In the genomic region with DNA sequence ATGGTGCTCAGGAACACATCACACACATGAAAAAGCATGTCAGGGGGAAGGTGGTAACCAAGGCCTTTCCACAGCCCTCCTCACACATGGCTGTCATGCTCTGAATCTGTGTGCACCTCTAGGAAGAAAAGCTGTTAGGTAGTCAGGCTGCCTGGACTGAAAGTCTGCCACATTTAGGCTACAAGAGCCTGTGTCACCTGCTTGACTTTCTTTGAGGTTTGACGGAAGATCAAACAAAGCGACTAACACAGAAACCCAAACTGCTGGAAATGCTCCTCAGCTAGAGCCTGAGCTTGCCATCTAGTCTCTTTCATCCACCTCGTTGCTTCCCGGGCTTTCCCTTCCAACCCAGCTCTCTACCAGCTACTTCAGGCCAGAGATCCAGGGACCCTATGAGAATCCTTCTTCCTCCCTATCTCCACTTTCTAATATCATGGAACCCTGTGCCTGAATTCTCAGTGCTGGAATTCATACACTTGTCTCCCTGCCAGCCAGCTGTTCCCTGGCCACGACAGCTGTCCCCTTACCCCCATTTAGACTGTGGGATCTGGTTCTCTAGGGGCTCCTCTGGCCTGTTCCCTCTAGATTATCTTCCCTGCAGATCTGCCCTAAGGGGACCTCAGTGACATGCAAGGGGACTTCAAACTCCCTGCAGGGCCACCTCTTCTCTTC, we compare ENCODE assay signal across 15 mouse cellular contexts. TPM values are rescaled to one million over a fixed set of nuclear protein-coding genes. Genes with fewer than 3 reads are reported as not detected.
DNase-seq lines count a peak whose midpoint lies in the region; ATAC-seq and TF ChIP-seq lines count a peak whose summit lies in the region.
"Had no signal": no experiment of that assay in that cellular context is flagged by ENCODE, and none has a peak within 500 bp of the region (broad histone marks: within the 10 kb centered on the region; RNA-seq: fewer than 3 reads in every experiment).

No protein-coding gene starts in this region.

- H3K4me3 ChIP-seq in forebrain, postnatal 0 days (ENCODE audit: low read depth, low read length), result no peak overlapping the region
- H3K4me3 ChIP-seq in forebrain, embryonic 15.5 days, result no peak overlapping the region
- H3K4me3 ChIP-seq: embryonic facial prominence, embryonic 12.5 days; gastrocnemius, adult 2 months; heart, embryonic 15.5 days; hindbrain, embryonic 15.5 days; intestine, embryonic 15.5 days; kidney, embryonic 15.5 days; midbrain, embryonic 15.5 days had no signal

- no peak for TF ChIP-seq CTCF in forebrain, postnatal 0 days (IDR thresholded peaks at IDR 0.05; ENCODE audit: low read depth)

- H3K27me3 ChIP-seq in forebrain, postnatal 0 days (ENCODE audit: insufficient read depth, low read length), result no peaks in the 10 kb centered on the region
- no peaks in the 10 kb centered on the region for H3K27me3 ChIP-seq in forebrain, embryonic 15.5 days
- H3K27me3 ChIP-seq: embryonic facial prominence, embryonic 12.5 days; heart, embryonic 15.5 days; hindbrain, embryonic 15.5 days; intestine, embryonic 15.5 days; kidney, embryonic 15.5 days; midbrain, embryonic 15.5 days had no signal

- peaks cover 14% of the 10 kb centered on the region; the same call in 1 of the 2 replicates for H3K36me3 ChIP-seq in forebrain, postnatal 0 days (ENCODE audit: insufficient read depth)
- 0 out of 2 replicates have a peak, but pooled peaks cover 3% of the 10 kb centered on the region for H3K36me3 ChIP-seq in forebrain, embryonic 15.5 days
- H3K36me3 ChIP-seq: embryonic facial prominence, embryonic 12.5 days; heart, embryonic 15.5 days; intestine, embryonic 15.5 days had no signal

- H3K4me2 ChIP-seq in forebrain, postnatal 0 days (ENCODE audit: low read depth), result no peak overlapping the region
- no peak overlapping the region for H3K4me2 ChIP-seq in forebrain, embryonic 15.5 days (replicated peaks)
- H3K4me2 ChIP-seq: embryonic facial prominence, embryonic 12.5 days; heart, embryonic 15.5 days; hindbrain, embryonic 15.5 days; intestine, embryonic 15.5 days; kidney, embryonic 15.5 days; midbrain, embryonic 15.5 days had no signal

- no peak for DNase-seq in forebrain, postnatal 0 days
- peak; percentile 60 for DNase-seq in naive thymus-derived CD4-positive, alpha-beta T cell, adult 2 months (ENCODE audit: low read depth)
- DNase-seq in thymus, postnatal 36 days, result peak; percentile 24 to 37
- DNase-seq in yolk sac, embryonic 10.5 days (ENCODE audit: low spot score), result no peak
- no peak for DNase-seq in right cerebral cortex, postnatal 25 days

- ATAC-seq in forebrain, postnatal 0 days, result no peak
- no peak for ATAC-seq in forebrain, embryonic 15.5 days (replicated peaks)
- peak; percentile 17 for ATAC-seq in CD4-positive, CD25-positive, alpha-beta regulatory T cell, adult 4 months
- ATAC-seq: intestine, embryonic 15.5 days; midbrain, embryonic 15.5 days had no signal

- H3K9me3 ChIP-seq in forebrain, postnatal 0 days (ENCODE audit: low read length), result no peaks in the 10 kb centered on the region
- no peaks in the 10 kb centered on the region for H3K9me3 ChIP-seq in forebrain, embryonic 15.5 days
- H3K9me3 ChIP-seq: embryonic facial prominence, embryonic 12.5 days; heart, embryonic 15.5 days; hindbrain, embryonic 15.5 days; intestine, embryonic 15.5 days; kidney, embryonic 15.5 days; midbrain, embryonic 15.5 days had no signal

- no peaks in the 10 kb centered on the region for H3K4me1 ChIP-seq in forebrain, postnatal 0 days (ENCODE audit: insufficient read depth)
- peaks cover 5% of the 10 kb centered on the region; the same call in 1 of the 2 replicates for H3K4me1 ChIP-seq in forebrain, embryonic 15.5 days
- H3K4me1 ChIP-seq: embryonic facial prominence, embryonic 12.5 days; heart, embryonic 15.5 days; intestine, embryonic 15.5 days; kidney, embryonic 15.5 days; midbrain, embryonic 15.5 days had no signal

- H3K27ac ChIP-seq in forebrain, postnatal 0 days (ENCODE audit: low read depth, low read length), result peak overlapping the region; percentile 16; the same call in 1 of the 2 replicates
- H3K27ac ChIP-seq in forebrain, embryonic 15.5 days (replicated peaks), result no peak overlapping the region
- H3K27ac ChIP-seq: embryonic facial prominence, embryonic 12.5 days; gastrocnemius, adult 2 months; heart, embryonic 15.5 days; hindbrain, embryonic 15.5 days; intestine, embryonic 15.5 days; kidney, embryonic 15.5 days; macrophage; midbrain, embryonic 15.5 days had no signal

- no peak overlapping the region for H3K9ac ChIP-seq in forebrain, postnatal 0 days
- H3K9ac ChIP-seq in forebrain, embryonic 15.5 days (replicated peaks), result no peak overlapping the region
- H3K9ac ChIP-seq: embryonic facial prominence, embryonic 12.5 days; heart, embryonic 15.5 days; hindbrain, embryonic 15.5 days; intestine, embryonic 15.5 days; kidney, embryonic 15.5 days; midbrain, embryonic 15.5 days had no signal

- 89% methylated on average over 5 of the region's 5 CpGs for WGBS in forebrain, postnatal 0 days
- 89% methylated on average over 5 of the region's 5 CpGs for WGBS in forebrain, embryonic 15.5 days

RNA-seq across cellular contexts. Expression of gene Slc2a8, which starts 50.6 kb away (rescaled TPM):
- total RNA-seq in forebrain, postnatal 0 days (2014; rRNA removed), result 18.9 and 26.9 TPM in 2 replicates
- polyA plus RNA-seq in forebrain, postnatal 0 days (2015; fragmentation: Nextera tagmentation; extraction: Ambion mirVana), result 22.8 and 24.6 TPM in 2 replicates
- 20.9 and 21.3 TPM in 2 replicates for polyA plus RNA-seq in forebrain, embryonic 15.5 days (2015; fragmentation: Nextera tagmentation; extraction: Ambion mirVana)
- 1 to 10 TPM; 1.7 to 3.3 TPM for polyA plus RNA-seq in CD4-positive, CD25-positive, alpha-beta regulatory T cell, adult 4 months (2017; shearing (Covaris generic))

Comparison
In these comparisons a context has a peak if more than half of its experiments do, and no peak if none do; other contexts are left out.
1. DNase-seq: peak in naive thymus-derived CD4-positive, alpha-beta T cell, adult 2 months (single experiment) and thymus, postnatal 36 days (2 of 2); none in forebrain, postnatal 0 days (single experiment), yolk sac, embryonic 10.5 days (single experiment) and right cerebral cortex, postnatal 25 days (single experiment).